Mouse (Mus musculus) MEL (cell line): ENCODE measurements around the gene Fbxo10. TPM values are rescaled to one million over a fixed set of nuclear protein-coding genes. Genes with fewer than 3 reads are reported as not detected.
A peak's percentile ranks its signal among the peaks of the same experiment; 100 is the strongest.

Source experiments
- DNase-seq: peaks from one replicate; pipeline ENCODE4 v3.0.0; 2011; ENCODE audit warnings: low read depth, low spot score
- H3K27ac ChIP-seq: 2 replicates; pipeline ENCODE4 v1.5.1; 2012; ENCODE audit warnings: low read depth, mild to moderate bottlenecking, control low read depth, low read length, moderate library complexity; ENCODE audit not compliant: control insufficient read depth
- H3K27me3 ChIP-seq, 2 experiments: fragments of 150-350 bp in 1 of 2; sonication (generic) in 1 of 2; 2 replicates each; pipeline ENCODE4 v1.6.1; 2012; ENCODE audit warnings: low read length in 2 of 2, mild to moderate bottlenecking in 2 of 2, improper control_type of control experiment in 1 of 2, moderate library complexity in 1 of 2; ENCODE audit not compliant: insufficient read depth in 2 of 2, control insufficient read depth in 1 of 2
- H3K36me3 ChIP-seq, 2 experiments: 2 replicates each; pipeline ENCODE4 v1.6.1; 2012 to 2014; ENCODE audit warnings: low read length in 2 of 2, improper control_type of control experiment in 1 of 2, inconsistent platforms in 1 of 2, mild to moderate bottlenecking in 1 of 2; ENCODE audit not compliant: insufficient read depth in 2 of 2, control insufficient read depth in 1 of 2
- H3K4me1 ChIP-seq, 2 experiments: fragments of 150-350 bp in 1 of 2; sonication (generic) in 1 of 2; 2 replicates each; pipeline ENCODE4 v1.6.1; 2012; ENCODE audit warnings: low read length in 2 of 2, improper control_type of control experiment in 1 of 2, mild to moderate bottlenecking in 1 of 2; ENCODE audit not compliant: insufficient read depth in 2 of 2, control insufficient read depth in 1 of 2
- H3K4me3 ChIP-seq, 2 experiments: fragments of 150-350 bp in 1 of 2; sonication (generic) in 1 of 2; 2 replicates each; pipeline ENCODE4 v1.5.1; 2012; ENCODE audit warnings: low read depth in 2 of 2, low read length in 2 of 2, mild to moderate bottlenecking in 2 of 2, moderate library complexity in 2 of 2, control low read depth in 1 of 2, improper control_type of control experiment in 1 of 2; ENCODE audit not compliant: control insufficient read depth in 1 of 2, insufficient read depth in 1 of 2
- H3K79me2 ChIP-seq: 2 replicates; pipeline ENCODE4 v1.6.1; 2012; ENCODE audit warnings: mild to moderate bottlenecking, low read length, moderate library complexity; ENCODE audit not compliant: control insufficient read depth, poor library complexity, insufficient read depth
- H3K9ac ChIP-seq: 2 replicates; pipeline ENCODE4 v1.6.1; 2012; ENCODE audit warnings: low read depth, mild to moderate bottlenecking, control low read depth, low read length, moderate library complexity; ENCODE audit not compliant: control insufficient read depth, poor library complexity, severe bottlenecking
- H3K9me3 ChIP-seq: fragments of 150-350 bp; sonication (generic); replicated peaks from 2 replicates; pipeline ENCODE4 v1.6.1; 2012; ENCODE audit warnings: mild to moderate bottlenecking, low read length, improper control_type of control experiment, moderate library complexity; ENCODE audit not compliant: insufficient read depth
- BHLHE40 ChIP-seq: IDR thresholded peaks from 2 replicates; pipeline ENCODE4 v1.6.1; 2012; ENCODE audit warnings: low read depth, mild to moderate bottlenecking, inconsistent platforms, low read length, improper control_type of control experiment, borderline replicate concordance
- CTCF ChIP-seq, 3 experiments: IDR thresholded peaks in 2 of 3; conservative IDR thresholded peaks in 1 of 3; 2 replicates each; pipeline ENCODE4 v1.5.1; 2011 to 2012; ENCODE audit warnings: low read length in 3 of 3, low read depth in 2 of 3, mild to moderate bottlenecking in 2 of 3, improper control_type of control experiment in 1 of 3, inconsistent platforms in 1 of 3, mixed read lengths in 1 of 3, moderate library complexity in 1 of 3; ENCODE audit not compliant: control insufficient read depth in 1 of 3, insufficient read depth in 1 of 3, poor library complexity in 1 of 3, severe bottlenecking in 1 of 3
- E2F4 ChIP-seq: IDR thresholded peaks from 2 replicates; pipeline ENCODE4 v1.6.1; 2011; ENCODE audit warnings: low read depth, low read length, improper control_type of control experiment, borderline replicate concordance
- ETS1 ChIP-seq: IDR thresholded peaks from 2 replicates; pipeline ENCODE4 v1.6.1; 2012; ENCODE audit warnings: low read depth, mild to moderate bottlenecking, inconsistent platforms, low read length, improper control_type of control experiment, moderate library complexity
- GABPA ChIP-seq: IDR thresholded peaks from 2 replicates; pipeline ENCODE4 v1.6.1; 2012; ENCODE audit warnings: low read depth, mild to moderate bottlenecking, inconsistent platforms, low read length, improper control_type of control experiment, moderate library complexity
- GATA1 ChIP-seq: IDR thresholded peaks from 2 replicates; pipeline ENCODE4 v1.6.1; 2011; ENCODE audit warnings: low read depth, low read length, improper control_type of control experiment
- JUND ChIP-seq: IDR thresholded peaks from 2 replicates; pipeline ENCODE4 v1.6.1; 2011; ENCODE audit warnings: low read depth, mild to moderate bottlenecking, improper control_type of control experiment, low read length
- MAX ChIP-seq: IDR thresholded peaks from 2 replicates; pipeline ENCODE4 v1.6.1; 2011; ENCODE audit warnings: low read length, improper control_type of control experiment
- MAZ ChIP-seq: IDR thresholded peaks from 2 replicates; pipeline ENCODE4 v1.6.1; 2012; ENCODE audit warnings: low read depth, mild to moderate bottlenecking, inconsistent platforms, low read length, improper control_type of control experiment
- MEF2A ChIP-seq: IDR thresholded peaks from 2 replicates; pipeline ENCODE4 v1.6.1; 2014; ENCODE audit warnings: low read depth, mild to moderate bottlenecking, inconsistent platforms, low read length, improper control_type of control experiment; ENCODE audit not compliant: poor library complexity, insufficient replicate concordance, severe bottlenecking; ENCODE audit errors: extremely low read depth
- MYB ChIP-seq: IDR thresholded peaks from 2 replicates; pipeline ENCODE4 v1.6.1; 2011; ENCODE audit warnings: mild to moderate bottlenecking, low read depth, low read length, improper control_type of control experiment
- NELFE ChIP-seq: IDR thresholded peaks from 2 replicates; pipeline ENCODE4 v1.6.1; 2011; ENCODE audit warnings: low read depth, low read length, improper control_type of control experiment
- NRF1 ChIP-seq: IDR thresholded peaks from 2 replicates; pipeline ENCODE4 v1.6.1; 2014; ENCODE audit warnings: low read depth, mild to moderate bottlenecking, inconsistent platforms, low read length, improper control_type of control experiment, moderate library complexity; ENCODE audit not compliant: poor library complexity, insufficient read depth, severe bottlenecking
- POLR2AphosphoS2 ChIP-seq: IDR thresholded peaks from 2 replicates; pipeline ENCODE4 v1.6.1; 2011; ENCODE audit warnings: low read length, improper control_type of control experiment
- SIN3A ChIP-seq: IDR thresholded peaks from 2 replicates; pipeline ENCODE4 v1.6.1; 2012; ENCODE audit warnings: low read length, improper control_type of control experiment, inconsistent platforms
- TAL1 ChIP-seq: IDR thresholded peaks from 2 replicates; pipeline ENCODE4 v1.6.1; 2012; ENCODE audit warnings: mild to moderate bottlenecking, inconsistent platforms, low read length, moderate library complexity, mixed read lengths
- TBP ChIP-seq: IDR thresholded peaks from 2 replicates; pipeline ENCODE4 v1.8.0; 2011; ENCODE audit warnings: low read depth, low read length, improper control_type of control experiment
- TCF12 ChIP-seq: IDR thresholded peaks from 2 replicates; pipeline ENCODE4 v1.6.1; 2014; ENCODE audit warnings: low read depth, mild to moderate bottlenecking, inconsistent platforms, low read length, improper control_type of control experiment, moderate library complexity
- USF1 ChIP-seq: IDR thresholded peaks from 2 replicates; pipeline ENCODE4 v1.6.1; 2014; ENCODE audit warnings: low read depth, mild to moderate bottlenecking, inconsistent platforms, low read length, improper control_type of control experiment, moderate library complexity
- ZC3H11A ChIP-seq: IDR thresholded peaks from 2 replicates; pipeline ENCODE4 v1.6.1; 2012; ENCODE audit warnings: low read depth, mild to moderate bottlenecking, inconsistent platforms, low read length, improper control_type of control experiment
- ZMIZ1 ChIP-seq: IDR thresholded peaks from 2 replicates; pipeline ENCODE4 v1.6.1; 2012; ENCODE audit warnings: low read depth, mild to moderate bottlenecking, inconsistent platforms, low read length, improper control_type of control experiment, moderate library complexity
- ZNF384 ChIP-seq: IDR thresholded peaks from 2 replicates; pipeline ENCODE4 v1.6.1; 2012; ENCODE audit warnings: low read depth, mild to moderate bottlenecking, inconsistent platforms, low read length, improper control_type of control experiment
- polyA plus RNA-seq, 2 experiments: library from polyadenylated mRNA; stranded (reverse) in 1 of 2; unstranded in 1 of 2; fragments of >175 nt in 1 of 2; fragments of >200 nt in 1 of 2; gene quantifications; 2 replicates each; pipeline versions ENCODE4 v1.2.1 to v1.2.4; 2012; ENCODE audit warnings: low replicate concordance in 2 of 2, low read depth in 1 of 2; ENCODE audit not compliant: insufficient read length in 2 of 2, insufficient read depth in 1 of 2, missing spikeins in 1 of 2
- total RNA-seq: library from RNA; depleted of rRNA; stranded (reverse); fragments of 300-350 nt; gene quantifications from 2 replicates; pipeline ENCODE4 v1.2.3, GENCODE M21; 2012

The Fbxo10 gene
- total and polyA plus RNA-seq, 3 experiments = 2.2 to 6.5 TPM; not detected in 1

DNA sequence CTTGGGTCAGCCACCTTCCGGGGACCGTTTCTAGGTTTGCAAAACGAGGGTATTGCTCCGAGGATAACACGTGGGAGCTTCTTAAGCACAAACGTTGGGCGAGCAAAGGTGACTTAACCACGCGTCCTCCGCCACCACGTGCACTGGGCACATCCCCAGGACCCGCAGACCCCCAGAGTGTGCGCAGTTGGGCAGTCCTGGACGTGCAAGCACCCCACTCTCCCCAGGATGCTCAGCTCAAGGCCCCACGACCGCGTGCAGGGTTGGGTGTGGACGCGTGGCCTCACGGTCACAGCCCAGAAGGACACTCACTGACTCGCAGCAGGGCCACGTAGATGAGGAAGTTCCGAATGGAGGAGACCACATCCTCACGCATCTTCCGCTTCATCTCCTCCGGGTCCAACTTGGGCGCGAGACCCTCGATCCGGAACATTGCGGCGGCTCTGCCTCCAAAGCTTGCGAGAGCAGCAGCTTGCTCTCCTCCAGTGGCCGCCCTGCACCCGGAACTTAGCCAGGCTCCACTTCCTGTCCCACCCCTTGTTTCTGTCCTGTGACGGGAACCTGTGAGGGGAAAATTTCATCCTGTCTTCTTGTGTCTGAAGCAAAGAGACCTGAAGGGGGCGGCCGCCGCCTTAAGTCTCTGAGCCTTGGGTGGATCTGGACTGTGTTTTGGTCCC is 23.3 kb upstream of the Fbxo10 start, which contains the start of gene Tomm5 (continued):
- TF ChIP-seq ZNF384 (no peak), MAX (peak; percentile 91), ZC3H11A (peak; percentile 41), POLR2AphosphoS2 (peak; percentile 86), E2F4 (no peak), MEF2A (no peak), TAL1 (no peak), CTCF (IDR thresholded peaks at IDR 0.05 in 2 of 3, conservative IDR thresholded peaks at IDR 0.05 in 1 of 3; ENCODE audit: control insufficient read depth in 1 of 3, insufficient read depth in 1 of 3, low read depth in 2 of 3, low read length in 3 of 3, poor library complexity in 1 of 3, severe bottlenecking in 1 of 3) (peak; percentile 34 to 87 (median 73)), BHLHE40 (no peak), TCF12 (peak; percentile 72), ZMIZ1 (peak; percentile 64; the same call in 1 of the 2 replicates), ETS1 (peak; percentile 56; the same call in 1 of the 2 replicates), MYB (no peak), JUND (no peak), TBP (peak; percentile 80), MAZ (peak; percentile 89), GABPA (no peak), USF1 (peak; percentile 44; the same call in 1 of the 2 replicates), NRF1 (no peak), NELFE (peak; percentile 94)

DNA sequence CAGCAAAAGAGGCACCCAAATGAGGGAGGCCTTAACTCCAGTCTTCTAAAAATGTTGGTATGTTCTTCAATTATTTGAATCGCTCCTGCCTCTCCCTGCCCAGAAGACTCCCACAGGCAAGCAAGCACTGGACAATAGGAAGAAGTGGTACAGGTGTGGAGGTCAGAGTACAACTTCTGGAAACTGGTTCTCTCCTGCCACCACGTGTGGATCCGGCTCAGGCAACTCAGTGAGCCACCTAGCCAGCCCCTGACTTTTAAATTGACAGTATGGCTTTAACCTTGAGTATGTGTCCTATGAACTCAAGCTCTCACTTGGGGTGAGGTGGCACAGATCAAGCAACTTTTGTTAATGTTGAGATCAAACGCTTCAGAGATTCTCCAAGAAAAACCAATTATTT is 22.7 kb upstream of the Fbxo10 start:
- DNase-seq = peak; percentile 48
- Histone ChIP-seq H3K36me3 (peaks cover 12% of the 10 kb centered on the region in 2 experiments), H3K27ac (peak overlapping the region; percentile 67), H3K9me3 (no peaks in the 10 kb centered on the region), H3K79me2 (peaks cover 29% of the 10 kb centered on the region), H3K4me1 (peaks cover 0 to 16% of the 10 kb centered on the region in 2 experiments; a peak in 3 of 4 replicates), H3K27me3 (0 out of 4 replicates have a peak, but pooled peaks cover 0 to under 1% of the 10 kb centered on the region in 2 experiments)
- TF ChIP-seq MEF2A = no peak
- peak; percentile 39; the same call in 1 of the 2 replicates for TF ChIP-seq SIN3A
- no peak for TF ChIP-seq GATA1
- TF ChIP-seq, all 39 proteins: peak for 1
- Histone ChIP-seq H3K4me3 (peak overlapping the region; percentile 87 to 89), H3K9ac (peak overlapping the region; percentile 85)
